Mouse (Mus musculus) frontal cortex, postnatal 10 days (tissue): ENCODE results near the gene Tenm3.

Source experiments
- DNase-seq, 2 experiments: peaks; one replicate each; pipeline ENCODE4 v3.0.0; 2022; ENCODE audit warnings: low spot score in 2 of 2, mixed read lengths in 1 of 2

The Tenm3 gene

DNA sequence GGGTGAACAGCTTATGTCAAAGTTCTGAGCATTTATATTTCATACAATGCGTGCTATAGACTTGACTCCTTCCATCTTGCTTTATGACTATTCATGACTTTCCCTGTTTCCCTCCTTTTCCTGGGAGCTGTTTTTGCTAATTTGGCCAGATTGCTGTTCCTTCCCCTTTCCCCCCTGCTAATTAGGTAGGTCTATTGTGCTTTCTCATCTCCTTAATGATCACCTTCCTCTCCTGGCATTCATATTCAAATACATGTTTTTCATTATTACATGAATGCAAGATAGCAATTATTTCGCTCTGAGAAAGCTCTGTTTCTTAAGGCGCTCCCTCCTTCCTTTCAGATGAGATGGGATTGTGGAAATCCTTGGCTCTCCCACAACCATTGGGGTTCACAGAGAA, 178.6 kb downstream of the Tenm3 start:
- DNase-seq = no peak

DNA sequence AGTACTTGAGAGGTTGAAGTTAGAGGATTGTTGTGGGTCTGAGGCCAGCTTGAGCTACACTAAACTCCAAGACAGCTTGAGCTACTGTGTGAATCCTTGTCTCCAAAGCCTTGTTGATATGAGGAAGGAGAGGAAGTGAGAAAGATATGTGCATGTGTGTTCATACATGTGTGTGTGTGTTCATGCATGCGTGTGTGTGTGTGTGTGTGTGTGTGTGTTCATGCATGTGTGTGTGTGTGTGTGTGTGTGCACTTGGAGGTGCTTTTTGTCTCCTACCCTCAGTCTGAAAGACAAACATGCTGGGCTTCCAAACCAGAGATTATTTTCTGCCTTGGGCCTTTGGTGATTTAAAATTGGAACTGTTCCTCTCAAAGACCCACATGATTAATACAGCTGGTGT, 184.5 kb downstream of the Tenm3 start:
- no peak for DNase-seq

DNA sequence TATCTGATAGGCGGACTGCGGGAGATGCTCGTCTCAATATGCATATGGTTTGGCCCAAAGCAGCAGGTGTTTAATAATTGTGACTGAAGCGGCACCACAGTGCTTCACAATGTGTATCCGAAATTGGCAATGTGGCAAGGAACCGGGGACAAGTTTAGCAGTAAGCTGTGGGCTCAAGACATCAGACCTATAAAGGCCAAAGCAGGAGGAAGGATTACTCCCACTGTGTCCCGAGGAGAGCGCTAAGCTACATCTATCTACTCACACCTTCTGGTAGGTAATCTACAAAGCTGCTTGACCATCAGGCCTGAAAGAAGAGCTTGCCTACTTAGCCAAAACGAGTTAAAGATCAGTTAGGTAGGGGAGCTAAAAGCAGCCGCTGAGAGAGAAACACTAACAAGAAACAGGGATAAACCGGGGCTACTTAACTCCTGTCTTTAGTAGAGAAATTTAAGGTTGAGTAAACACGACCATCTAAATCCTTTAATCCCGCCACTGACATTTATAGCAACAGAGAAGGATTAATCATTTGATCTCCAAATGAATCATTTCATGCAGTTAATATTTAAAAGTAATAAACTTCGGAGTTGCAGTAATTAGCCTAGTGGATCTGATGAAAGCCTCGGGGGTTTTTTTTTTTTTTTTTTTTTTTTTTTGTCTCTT, 188.2 kb downstream of the Tenm3 start:
- DNase-seq = no peak

DNA sequence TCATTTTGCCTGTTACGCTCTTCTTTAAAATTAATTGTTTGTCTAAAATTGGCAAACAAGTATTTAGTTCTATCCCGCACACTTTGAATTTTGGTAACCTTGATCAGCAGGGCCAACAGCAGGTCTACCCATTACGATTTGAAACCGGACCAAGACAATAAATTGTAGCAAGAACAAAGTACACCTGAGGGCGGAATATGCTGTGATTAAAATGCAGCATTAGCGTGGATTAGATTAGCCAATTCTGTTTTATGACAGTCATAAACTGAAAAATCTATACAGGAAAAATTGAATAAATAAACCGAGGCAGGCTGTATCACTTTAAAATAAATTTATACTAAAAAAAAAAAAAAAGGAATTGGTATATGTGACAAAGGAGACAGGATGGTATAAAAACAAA, 193.9 kb downstream of the Tenm3 start:
- no peak for DNase-seq

DNA sequence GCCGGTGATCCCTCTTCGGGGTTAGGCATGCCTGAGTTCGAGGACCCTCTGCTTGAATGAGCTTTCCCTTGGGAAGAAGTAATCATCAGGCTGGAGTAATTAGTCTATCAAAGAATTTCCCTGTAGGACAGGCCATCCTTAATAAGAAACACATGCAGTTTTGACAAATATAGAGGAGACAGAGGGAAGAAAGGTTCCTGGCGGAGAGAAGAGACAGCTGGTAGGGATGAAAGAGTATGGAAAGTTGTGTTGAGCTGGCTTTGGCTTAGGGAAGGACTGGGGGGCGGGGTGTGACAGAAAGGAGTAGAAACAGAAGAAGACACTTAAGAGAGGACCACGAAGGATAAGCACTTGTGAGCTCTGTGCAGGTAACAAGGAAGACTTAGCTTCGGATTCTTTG, 194.3 kb downstream of the Tenm3 start:
- no peak for DNase-seq

DNA sequence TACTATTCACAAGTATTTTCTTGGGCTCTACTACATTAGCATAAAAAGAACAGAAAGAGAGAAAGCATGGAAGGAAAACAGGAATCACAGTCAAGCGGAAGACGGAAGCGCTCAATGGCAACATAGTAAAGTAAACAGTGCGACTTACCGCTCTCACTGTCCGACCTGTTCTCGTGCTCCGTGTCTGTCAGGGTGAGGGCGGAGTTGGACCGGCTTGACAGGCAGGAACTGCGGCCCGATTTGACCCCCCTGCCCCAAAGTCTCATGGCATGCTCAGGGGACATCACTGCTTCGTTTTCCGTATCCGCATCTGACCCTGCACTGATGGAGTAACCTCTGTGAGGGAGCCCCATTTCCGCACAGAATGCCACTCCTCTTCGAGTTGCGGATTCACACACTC, 197.6 kb downstream of the Tenm3 start:
- DNase-seq = no peak

DNA sequence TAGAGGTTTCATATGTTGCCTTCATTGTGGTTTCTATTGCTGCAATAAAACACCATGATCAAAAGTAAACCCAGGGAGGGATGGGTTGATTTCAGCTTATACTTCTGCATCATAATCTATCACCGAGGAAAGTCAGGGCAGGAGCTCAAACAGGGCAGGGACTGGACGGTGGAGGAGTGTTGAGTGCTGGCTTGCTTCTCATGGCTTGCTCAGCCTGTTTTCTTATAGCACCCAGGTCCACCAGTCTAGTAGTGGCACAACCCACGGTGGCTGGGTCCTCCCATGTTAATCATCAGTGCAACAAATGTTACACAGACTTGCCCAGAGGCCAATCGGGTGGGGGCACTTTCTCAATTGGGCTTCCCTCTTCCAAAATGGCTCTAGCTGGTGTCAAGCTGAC, 205.6 kb downstream of the Tenm3 start:
- DNase-seq = no peak

DNA sequence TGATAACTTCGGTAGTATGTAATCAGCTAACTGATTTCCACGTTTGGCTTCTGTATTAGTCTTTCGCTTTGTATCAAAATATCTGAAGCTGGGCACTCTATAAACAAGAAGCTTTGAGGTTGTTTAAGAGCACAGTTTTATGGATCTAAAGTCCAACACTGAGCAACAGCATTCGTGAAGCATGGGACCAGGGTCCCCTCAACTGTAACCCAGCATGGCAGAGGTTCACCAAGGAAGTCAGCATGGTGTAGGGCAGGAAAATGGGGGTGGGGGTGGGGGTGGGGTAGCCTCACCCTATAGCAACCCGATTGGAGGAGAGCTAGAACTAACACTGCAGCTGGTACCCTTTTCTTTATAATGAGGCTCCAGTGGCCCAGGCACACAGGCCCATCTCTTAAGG, 206.8 kb downstream of the Tenm3 start:
- no peak for DNase-seq

DNA sequence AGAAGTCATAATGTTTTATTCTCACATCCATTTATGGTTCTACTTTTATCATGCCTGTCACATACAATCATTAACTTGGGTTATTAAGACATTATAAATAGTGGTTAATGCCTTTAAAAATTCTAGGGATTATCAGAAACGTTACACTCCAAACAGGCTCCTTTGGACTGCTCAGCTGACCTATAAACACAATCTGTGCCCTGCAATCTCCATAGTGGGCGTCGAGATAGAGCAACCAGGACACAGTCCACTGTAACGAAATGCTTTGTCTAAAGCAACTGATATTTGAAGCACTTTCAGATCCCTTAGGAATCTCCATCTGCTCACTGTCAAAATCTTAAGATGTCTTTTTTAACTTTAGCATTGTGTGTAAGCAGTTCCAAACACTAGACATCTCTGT, 207.9 kb downstream of the Tenm3 start:
- no peak for DNase-seq

DNA sequence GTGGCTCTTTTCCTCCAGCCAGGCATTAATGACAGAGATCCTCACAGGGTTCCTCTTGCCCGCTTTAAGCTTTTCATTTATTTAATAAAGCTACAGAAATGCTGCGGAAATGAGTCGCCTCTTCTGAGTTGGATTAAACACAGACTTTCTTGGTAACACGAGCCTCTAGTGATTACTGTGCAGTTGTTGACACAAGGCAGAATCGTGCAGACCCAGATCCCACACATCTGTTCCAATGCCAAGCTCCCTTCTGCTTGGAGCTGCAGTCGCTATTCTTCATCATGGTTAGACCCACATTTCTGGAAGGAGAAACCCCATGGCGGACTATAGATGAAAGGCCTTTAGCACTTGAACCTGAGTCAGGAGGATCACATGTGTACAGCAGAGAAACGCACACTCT, 210.3 kb downstream of the Tenm3 start:
- DNase-seq = no peak

DNA sequence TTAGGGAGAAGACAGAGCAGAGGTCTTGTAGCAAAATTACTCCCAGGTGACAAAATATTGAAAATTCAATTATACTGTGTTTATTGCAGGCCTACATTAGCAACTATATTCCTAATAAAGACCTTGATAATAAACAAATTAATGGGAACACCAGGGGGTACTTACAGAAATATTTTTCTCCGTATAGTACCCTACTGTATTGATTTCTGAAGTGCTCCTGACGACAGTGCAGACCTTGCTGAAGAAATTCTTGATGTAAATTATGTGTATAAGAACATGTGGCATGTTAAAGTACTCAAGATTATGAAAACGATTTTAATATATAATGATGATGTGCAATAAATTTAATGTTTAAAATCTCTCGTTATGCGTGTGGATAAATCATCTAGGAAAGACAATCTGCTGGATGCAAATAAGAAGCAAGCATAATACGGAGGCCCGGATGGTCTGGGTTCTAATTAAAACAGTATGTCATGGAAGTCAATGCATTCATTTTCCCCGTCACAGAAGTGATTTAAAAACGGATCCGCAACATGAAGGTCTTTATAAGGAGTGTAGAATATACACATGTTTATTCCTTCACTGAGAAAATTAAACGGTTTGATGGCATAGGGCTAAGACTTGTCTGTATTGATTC, 221.1 kb downstream of the Tenm3 start:
- no peak for DNase-seq

DNA sequence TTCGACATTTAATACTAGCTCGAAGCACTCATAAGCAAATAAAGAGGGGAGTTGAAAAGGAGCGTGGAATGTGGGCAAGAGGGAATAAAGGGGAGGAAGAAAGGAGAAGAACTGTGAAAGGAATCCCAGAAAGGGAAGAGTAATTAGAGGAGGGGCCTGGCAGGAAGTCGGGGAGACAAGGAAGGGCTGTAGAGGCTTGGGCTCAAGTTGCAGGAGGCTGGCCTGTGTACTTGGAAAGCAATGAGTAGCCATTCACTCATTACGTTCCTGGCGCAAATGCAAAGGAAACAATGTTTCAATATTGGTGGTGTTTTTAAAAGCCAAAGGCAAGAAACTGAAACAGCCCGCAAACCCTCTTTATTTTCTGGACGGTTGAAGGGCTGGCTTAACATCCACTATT, 228.7 kb downstream of the Tenm3 start:
- no peak for DNase-seq

DNA sequence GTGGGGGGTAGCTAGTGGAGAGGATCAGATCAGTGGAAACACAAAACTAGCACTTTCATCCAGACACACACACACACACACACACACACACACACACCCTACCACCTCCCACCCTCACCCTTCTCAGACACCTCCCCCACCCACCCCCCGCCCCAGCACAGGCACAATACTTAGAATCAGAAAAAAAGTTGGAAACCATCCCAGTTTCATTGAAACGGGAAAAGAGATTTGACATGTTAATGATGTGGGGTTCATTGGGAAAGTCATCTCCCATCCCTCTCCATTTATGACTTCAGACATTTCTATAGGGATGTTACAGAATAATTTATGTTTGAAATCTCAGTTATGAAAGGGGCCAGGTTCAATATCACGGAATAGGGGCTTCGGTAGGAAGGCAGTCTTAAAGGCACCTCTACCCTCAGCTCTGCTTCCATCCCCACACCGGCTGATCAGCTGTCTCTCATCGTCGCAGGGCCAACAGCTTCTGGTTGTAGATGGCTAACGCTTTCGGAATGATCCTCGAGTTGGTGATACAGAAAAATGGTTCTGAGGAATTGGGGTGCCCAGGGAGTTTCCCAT, 231.7 kb downstream of the Tenm3 start:
- DNase-seq = no peak

DNA sequence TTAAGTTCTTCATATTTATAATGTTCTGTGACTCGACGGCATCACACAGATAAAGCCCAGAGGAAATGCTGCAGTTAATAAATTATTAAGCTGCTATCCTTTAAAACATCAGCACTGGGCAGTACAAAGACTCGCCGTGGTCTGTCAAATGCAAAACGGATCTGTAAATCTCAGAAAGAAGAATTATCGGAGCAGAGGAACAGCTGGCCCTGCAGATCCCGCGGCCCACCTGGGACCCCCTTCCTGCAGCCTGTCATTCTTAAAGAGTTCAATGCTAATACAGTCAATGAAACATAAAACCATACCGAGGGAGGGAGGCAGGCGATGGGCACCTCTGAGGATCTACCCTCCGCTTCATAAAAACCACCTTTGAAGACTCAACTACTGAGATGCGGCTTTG, 232.6 kb downstream of the Tenm3 start:
- DNase-seq = no peak

DNA sequence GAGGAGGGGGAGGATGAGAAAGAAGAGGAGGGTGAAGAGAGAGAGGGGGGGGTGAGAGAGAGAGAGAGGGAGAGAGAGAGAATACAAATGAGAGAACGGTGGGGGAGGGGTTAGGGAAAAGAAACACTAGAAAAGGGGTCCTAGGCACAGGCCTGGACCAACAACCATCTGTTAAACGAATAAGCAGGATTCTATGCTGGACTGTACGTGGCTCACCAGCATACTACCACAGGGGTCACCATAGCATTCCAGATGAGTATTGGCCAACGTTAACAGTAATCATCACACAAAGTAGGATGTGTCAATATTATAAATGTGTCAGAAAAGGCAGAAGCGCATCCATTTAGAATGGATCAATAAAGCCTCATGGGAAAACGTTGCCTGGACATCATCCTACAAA, 233.4 kb downstream of the Tenm3 start:
- no peak for DNase-seq

DNA sequence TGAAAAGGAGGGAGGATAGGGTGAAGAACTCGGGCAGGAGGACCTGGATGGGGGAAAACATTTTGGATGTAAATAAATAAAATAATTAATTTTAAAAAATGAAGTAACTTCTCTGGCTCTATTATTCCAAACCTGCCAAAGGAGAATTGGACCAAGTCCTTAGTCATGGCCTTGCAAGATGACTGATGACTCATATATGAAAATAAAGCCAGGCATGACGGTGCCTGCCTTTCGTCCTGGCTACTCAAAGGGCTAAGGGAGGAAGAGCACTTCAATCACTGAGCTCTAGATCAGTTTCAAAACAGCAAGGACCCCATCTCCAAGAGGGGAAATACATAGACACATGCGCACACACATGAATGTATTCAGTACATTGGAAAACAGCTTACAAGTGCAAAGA, 234.1 kb downstream of the Tenm3 start:
- DNase-seq = no peak

DNA sequence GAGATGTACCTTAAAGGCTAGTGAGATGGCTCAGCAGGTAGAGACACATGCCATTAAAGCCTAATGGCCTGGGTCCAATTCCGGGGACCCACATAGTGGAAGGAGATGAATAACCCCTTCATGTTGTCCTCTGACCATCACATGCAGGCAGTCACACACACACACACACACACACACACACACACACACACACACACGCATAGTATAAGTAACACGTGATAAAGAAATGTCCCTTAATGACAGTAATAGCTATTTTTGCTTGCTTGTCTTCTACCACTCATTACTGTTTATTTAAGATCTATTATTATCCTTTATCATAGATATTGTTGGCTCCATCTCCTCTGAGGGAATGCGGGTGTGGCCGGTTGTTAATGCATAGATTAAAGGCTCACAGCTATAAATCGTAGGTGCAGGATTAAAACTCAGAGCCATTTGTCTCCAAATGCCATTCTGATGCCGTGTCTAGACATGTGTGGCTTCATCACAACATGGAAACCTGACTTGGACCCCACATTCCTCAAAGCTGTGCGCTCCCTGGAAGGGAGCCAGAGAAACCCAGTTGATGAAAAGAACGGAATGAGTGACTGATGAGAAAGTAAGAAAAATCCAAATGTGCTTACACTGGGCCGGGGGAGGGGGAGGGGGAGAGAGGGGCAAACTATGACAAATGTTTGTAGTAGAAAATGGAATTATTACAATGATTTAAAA, 239.4 kb downstream of the Tenm3 start:
- DNase-seq = no peak

DNA sequence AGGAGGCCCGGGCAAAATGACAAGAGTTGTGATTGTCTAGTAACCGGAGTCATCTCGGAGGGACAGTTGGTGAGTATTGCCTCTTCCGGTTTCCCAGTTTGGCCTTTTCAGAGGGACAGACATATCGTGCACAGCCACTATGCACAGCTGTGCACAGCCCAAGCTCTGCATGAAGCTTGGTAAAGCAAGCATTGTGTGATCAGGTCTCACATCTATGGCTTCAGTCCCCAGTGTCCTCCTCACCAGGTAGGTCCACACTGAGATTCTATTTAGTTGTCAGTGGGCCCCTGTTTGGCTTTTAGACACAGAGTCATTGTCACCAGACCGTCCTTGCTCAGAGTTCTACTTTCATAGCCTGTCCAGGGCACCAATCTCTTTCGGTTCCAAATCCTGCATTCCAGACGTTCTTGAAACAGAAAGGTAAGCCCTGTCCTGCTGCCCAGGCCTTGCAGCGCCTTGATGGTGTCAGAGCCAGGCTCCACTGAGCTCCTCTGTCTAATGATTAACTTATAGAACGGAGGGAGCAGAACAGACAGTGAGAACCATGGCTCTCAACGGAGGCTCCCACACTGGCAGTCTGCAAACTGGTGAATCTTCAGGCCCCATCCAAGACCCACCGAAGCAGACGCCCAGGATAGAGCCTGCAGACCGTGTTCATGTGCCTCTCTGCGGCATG, 240.4 kb downstream of the Tenm3 start:
- DNase-seq = no peak

DNA sequence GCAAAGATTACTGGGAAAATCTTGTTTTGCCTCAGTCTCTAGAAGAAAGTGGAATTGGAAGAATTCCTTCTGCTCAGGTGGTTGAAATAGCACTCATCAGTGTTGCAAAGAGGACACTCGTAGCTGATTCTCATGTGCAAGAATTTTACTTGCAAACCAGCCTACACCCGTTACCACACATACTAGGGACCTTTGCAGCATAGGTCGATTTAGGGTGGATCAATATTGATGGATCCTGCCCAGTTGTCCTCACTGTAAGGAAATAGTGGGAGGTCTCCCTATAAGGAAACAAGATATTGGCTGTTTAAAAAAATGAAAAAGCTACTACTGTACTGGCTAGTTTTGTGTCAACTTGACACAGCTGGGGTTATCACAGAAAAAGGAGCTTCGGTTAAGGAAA, 242.1 kb downstream of the Tenm3 start:
- no peak for DNase-seq

DNA sequence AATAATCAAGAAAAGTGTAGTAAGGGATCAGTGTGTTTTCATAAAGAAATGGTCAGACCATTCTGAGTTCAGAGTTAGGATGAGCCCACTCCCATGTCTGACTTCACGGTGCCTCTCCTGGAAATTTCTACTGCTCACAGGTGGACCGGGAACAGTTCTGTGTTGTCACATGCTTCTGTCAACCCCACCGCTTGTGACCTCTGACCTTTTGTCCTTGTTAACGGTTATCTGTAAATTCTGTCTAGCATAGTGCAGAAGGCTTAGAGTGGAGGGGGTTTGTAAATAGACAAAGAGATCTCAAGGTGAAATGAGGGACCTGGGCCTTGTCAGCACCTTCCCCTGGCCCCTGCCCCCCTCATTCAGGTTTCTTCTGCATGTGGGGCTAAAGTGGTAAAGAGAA, 244.7 kb downstream of the Tenm3 start:
- DNase-seq = no peak

DNA sequence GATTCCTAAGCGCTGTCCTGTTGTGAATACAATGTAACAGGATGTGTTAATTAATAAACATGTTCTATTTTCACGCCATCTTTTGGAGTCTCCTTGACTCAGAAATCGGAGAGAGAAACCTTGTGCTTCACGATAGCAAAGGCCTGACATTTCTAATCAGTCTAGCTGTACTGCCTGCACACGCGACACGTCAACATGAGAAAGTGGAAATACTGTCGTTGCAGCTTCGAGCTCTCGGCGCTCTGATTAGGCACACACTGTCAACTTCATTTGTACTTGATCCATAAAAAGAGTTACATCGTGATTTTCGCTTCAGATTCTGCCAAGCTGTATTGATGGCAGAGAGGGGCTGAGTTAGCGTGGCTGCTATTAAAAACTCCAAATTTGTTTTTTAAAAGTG, 247.4 kb downstream of the Tenm3 start:
- DNase-seq = no peak

DNA sequence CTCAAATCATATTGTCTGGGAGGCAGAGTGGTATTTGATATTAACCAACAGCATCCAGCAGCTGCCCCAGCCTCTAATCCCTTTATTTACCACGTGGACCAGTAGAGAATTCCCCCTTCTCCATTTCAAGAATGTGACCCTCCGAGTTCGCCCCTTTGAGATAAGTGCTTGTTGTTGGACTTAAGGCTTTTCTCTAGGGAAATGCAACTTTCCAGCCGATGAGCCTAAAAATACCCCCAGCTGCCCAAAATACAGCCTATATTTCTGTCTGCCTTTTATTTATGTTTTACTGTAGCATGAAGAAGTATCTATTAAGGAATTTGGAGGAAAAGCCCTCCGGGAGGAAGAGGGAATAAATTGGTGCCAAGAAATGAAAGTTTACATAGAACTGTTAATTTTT, 251.9 kb downstream of the Tenm3 start:
- no peak for DNase-seq
